Mouse (Mus musculus) gonadal fat pad, adult 2 months (tissue): Measurements from ENCODE around the gene Ccdc24. TPM values are rescaled to one million over a fixed set of nuclear protein-coding genes. Genes with fewer than 3 reads are reported as not detected.

Source experiments
- DNase-seq: peaks from one replicate; pipeline ENCODE4 v3.0.0-alpha.2; 2012; ENCODE audit warnings: low read depth
- polyA plus RNA-seq: library from polyadenylated mRNA; depleted of rRNA; stranded (reverse); fragments of >200 nt; gene quantifications from 2 replicates; pipeline ENCODE4 v1.2.3, GENCODE M21; 2012

Ccdc24 gene
- polyA plus RNA-seq, 1 experiment: 3.3 TPM

- DNase-seq: peak; percentile 56
Measured at GRCm38 (mm10) chr4:117891738-117892161, 19.4 kb upstream of the Ccdc24 start, which contains the start of gene Dph2. TSS of gene Dph2 (minus strand) at chr4:117892032.

GRCm38 (mm10) chr4:117890750-117891149 is 18.4 kb upstream of the Ccdc24 start:
- no peak for DNase-seq

- no peak for DNase-seq
Measured at GRCm38 (mm10) chr4:117890031-117890430, 17.7 kb upstream of the Ccdc24 start.

GRCm38 (mm10) chr4:117889471-117889870 is 17.1 kb upstream of the Ccdc24 start:
- DNase-seq: no peak

- DNase-seq: no peak
Measured at GRCm38 (mm10) chr4:117887920-117888319, 15.6 kb upstream of the Ccdc24 start.

GRCm38 (mm10) chr4:117887133-117887532 is 14.8 kb upstream of the Ccdc24 start, which contains the start of gene Atp6v0b:
TSS of gene Atp6v0b (minus strand) at chr4:117887333.
- peak; percentile 38 for DNase-seq

GRCm38 (mm10) chr4:117886644-117887043 is 14.3 kb upstream of the Ccdc24 start:
- DNase-seq: no peak

- DNase-seq: no peak
Measured at GRCm38 (mm10) chr4:117885994-117886393, 13.6 kb upstream of the Ccdc24 start.

- no peak for DNase-seq
Measured at GRCm38 (mm10) chr4:117885093-117885492, 12.7 kb upstream of the Ccdc24 start.

- DNase-seq: no peak
Measured at GRCm38 (mm10) chr4:117884146-117884545, 11.8 kb upstream of the Ccdc24 start.

GRCm38 (mm10) chr4:117882701-117883691 is 10.6 kb upstream of the Ccdc24 start, which contains the start of gene B4galt2:
TSS of gene B4galt2 (minus strand) at chr4:117883487.
- DNase-seq: no peak

- DNase-seq: no peak
Measured at GRCm38 (mm10) chr4:117878703-117879102, 6.3 kb upstream of the Ccdc24 start.

- DNase-seq: no peak
Measured at GRCm38 (mm10) chr4:117878301-117878700, 5.9 kb upstream of the Ccdc24 start.

- no peak for DNase-seq
Measured at GRCm38 (mm10) chr4:117873615-117874014, 1.3 kb upstream of the Ccdc24 start.

GRCm38 (mm10) chr4:117871787-117872186 is 570 bp downstream of the Ccdc24 start:
- DNase-seq: no peak

GRCm38 (mm10) chr4:117870437-117870836 is 1.9 kb downstream of the Ccdc24 start:
- DNase-seq: no peak

GRCm38 (mm10) chr4:117869317-117869716 is 3.0 kb downstream of the Ccdc24 start:
- no peak for DNase-seq

GRCm38 (mm10) chr4:117867823-117868222 is 4.5 kb downstream of the Ccdc24 start:
- DNase-seq: no peak

- DNase-seq: no peak
Measured at GRCm38 (mm10) chr4:117867000-117867399, 5.4 kb downstream of the Ccdc24 start.

- no peak for DNase-seq
Measured at GRCm38 (mm10) chr4:117866083-117866482, 6.3 kb downstream of the Ccdc24 start.

- DNase-seq: no peak
Measured at GRCm38 (mm10) chr4:117862823-117863222, 9.5 kb downstream of the Ccdc24 start.

- no peak for DNase-seq
Measured at GRCm38 (mm10) chr4:117860570-117860969, 11.8 kb downstream of the Ccdc24 start.

- no peak for DNase-seq
Measured at GRCm38 (mm10) chr4:117858794-117859193, 13.6 kb downstream of the Ccdc24 start.
